Mouse (Mus musculus): ENCODE measurements around the gene Alpk3.

- TF ChIP-seq POLR2A (IDR thresholded peaks at IDR 0.05; ENCODE audit: control insufficient read depth in 1 of 2, insufficient read depth in 1 of 2, low read depth in 1 of 2, low read length in 2 of 2, poor library complexity in 1 of 2): no peak
- TF ChIP-seq E2F4 (IDR thresholded peaks at IDR 0.05; ENCODE audit: borderline replicate concordance, low read depth, low read length): no peak
- TF ChIP-seq CTCF (IDR thresholded peaks at IDR 0.05 in 2 of 3, conservative IDR thresholded peaks at IDR 0.05 in 1 of 3; ENCODE audit: control insufficient read depth in 1 of 3, insufficient read depth in 1 of 3, low read depth in 2 of 3, low read length in 3 of 3, poor library complexity in 1 of 3, severe bottlenecking in 1 of 3): no peak
- TF ChIP-seq ELF1 (IDR thresholded peaks at IDR 0.05; ENCODE audit: low read depth, low read length): no peak
- TF ChIP-seq NRF1 (IDR thresholded peaks at IDR 0.05; ENCODE audit: insufficient read depth, low read depth, low read length, poor library complexity, severe bottlenecking): no peak
- no peak for TF ChIP-seq ZC3H11A (IDR thresholded peaks at IDR 0.05; ENCODE audit: low read depth, low read length)
- no peak for TF ChIP-seq TBP (IDR thresholded peaks at IDR 0.05; ENCODE audit: low read depth, low read length)
- TF ChIP-seq MYC (IDR thresholded peaks at IDR 0.05; ENCODE audit: low read depth, low read length): no peak
- TF ChIP-seq GATA1 (IDR thresholded peaks at IDR 0.05; ENCODE audit: low read depth, low read length): no peak
- TF ChIP-seq MXI1 (IDR thresholded peaks at IDR 0.05; ENCODE audit: low read depth, low read length): no peak
- no peak for TF ChIP-seq JUND (IDR thresholded peaks at IDR 0.05; ENCODE audit: low read depth, low read length)
These were observed 5.9 kb downstream of the Alpk3 start for GRCm38 (mm10) chr7:81063332-81063731.

Measured in MEL (cell line).